Mouse (Mus musculus) olfactory bulb, adult 2 months (tissue): Measurements from ENCODE around the gene Nt5dc3.

ENCODE experiments used
- CTCF ChIP-seq: fragments of 200-500 bp; IDR thresholded peaks from 2 replicates; pipeline ENCODE4 v1.5.1; 2012; ENCODE audit warnings: low read depth, mild to moderate bottlenecking, low read length, moderate library complexity; ENCODE audit not compliant: insufficient read depth
- POLR2A ChIP-seq: fragments of 200-500 bp; IDR thresholded peaks from 2 replicates; pipeline ENCODE4 v1.6.1; 2012; ENCODE audit warnings: mild to moderate bottlenecking, low read depth, low read length, moderate library complexity; ENCODE audit not compliant: insufficient read depth

DNA sequence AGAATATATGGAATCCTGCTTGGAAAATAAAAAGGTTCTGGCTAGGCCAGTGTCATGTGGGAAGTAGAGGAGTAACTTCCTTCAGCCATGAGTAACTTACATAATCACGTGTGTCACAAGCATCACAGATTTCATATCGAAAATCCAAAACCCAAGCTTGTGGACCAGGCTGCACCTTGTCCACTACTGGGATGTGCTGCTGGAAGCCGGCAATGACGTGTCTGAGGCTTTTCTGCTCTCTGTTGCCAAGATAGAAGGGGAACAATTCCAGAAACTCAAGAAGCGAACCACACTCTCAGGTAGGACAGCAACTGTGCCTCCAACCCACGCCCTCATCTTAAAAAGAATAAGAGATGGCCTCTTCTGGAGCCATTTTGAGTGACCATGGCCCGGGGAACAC is 34.5 kb upstream of the Nt5dc3 start:
- TF ChIP-seq CTCF, result no peak
- TF ChIP-seq POLR2A, result no peak
